Mouse (Mus musculus): ENCODE results near the gene Usp29. TPM values are rescaled to one million over a fixed set of nuclear protein-coding genes. Genes with fewer than 3 reads are reported as not detected.

Gene Usp29
- total and polyA plus RNA-seq, 2 experiments = 0.09 TPM; not detected in 1

- 77% methylated on average over 9 of the region's 9 CpGs for WGBS
- Histone ChIP-seq H3K4me1 (ENCODE audit: control insufficient read depth, insufficient read depth, low read length) (no peaks in the 10 kb centered on the region), H3K36me3 (ENCODE audit: control insufficient read depth, insufficient read depth, low read length) (no peaks in the 10 kb centered on the region), H3K27ac (replicated peaks; ENCODE audit: insufficient read depth, low read depth, low read length) (no peak overlapping the region), H3K27me3 (ENCODE audit: control insufficient read depth, insufficient read depth, low read length) (no peaks in the 10 kb centered on the region), H3K4me3 (ENCODE audit: insufficient read depth, low read depth, low read length) (no peak overlapping the region), H3K79me2 (ENCODE audit: control insufficient read depth, insufficient read depth, low read length) (no peaks in the 10 kb centered on the region), H3K9ac (ENCODE audit: low read depth, low read length) (no peak overlapping the region)
- DNase-seq (ENCODE audit: extremely low read depth, low read depth, low spot score) = no peak
- TF ChIP-seq CTCF (IDR thresholded peaks at IDR 0.05; ENCODE audit: low read depth, low read length) (no peak), POLR2A (IDR thresholded peaks at IDR 0.05; ENCODE audit: extremely low read depth, insufficient read depth, low read length) (no peak)
Measured at GRCm38 (mm10) chr7:6799105-6799805, 68.9 kb downstream of the Usp29 start.

GRCm38 (mm10) chr7:6800586-6801441 is 70.4 kb downstream of the Usp29 start:
- Histone ChIP-seq H3K9ac (ENCODE audit: low read depth, low read length) (no peak overlapping the region), H3K36me3 (ENCODE audit: control insufficient read depth, insufficient read depth, low read length) (no peaks in the 10 kb centered on the region), H3K79me2 (ENCODE audit: control insufficient read depth, insufficient read depth, low read length) (no peaks in the 10 kb centered on the region), H3K4me3 (ENCODE audit: insufficient read depth, low read depth, low read length) (no peak overlapping the region), H3K27me3 (ENCODE audit: control insufficient read depth, insufficient read depth, low read length) (no peaks in the 10 kb centered on the region), H3K27ac (replicated peaks; ENCODE audit: insufficient read depth, low read depth, low read length) (no peak overlapping the region), H3K4me1 (ENCODE audit: control insufficient read depth, insufficient read depth, low read length) (no peaks in the 10 kb centered on the region)
- no peak for DNase-seq (ENCODE audit: extremely low read depth, low read depth, low spot score)
- 74% methylated on average over 12 of the region's 12 CpGs for WGBS
- no peak for TF ChIP-seq POLR2A (IDR thresholded peaks at IDR 0.05; ENCODE audit: extremely low read depth, insufficient read depth, low read length)
- no peak for TF ChIP-seq CTCF (IDR thresholded peaks at IDR 0.05; ENCODE audit: low read depth, low read length)

- DNase-seq (ENCODE audit: extremely low read depth, low read depth, low spot score) = no peak
- Histone ChIP-seq H3K27me3 (ENCODE audit: control insufficient read depth, insufficient read depth, low read length) (no peaks in the 10 kb centered on the region), H3K4me3 (ENCODE audit: insufficient read depth, low read depth, low read length) (no peak overlapping the region), H3K4me1 (ENCODE audit: control insufficient read depth, insufficient read depth, low read length) (no peaks in the 10 kb centered on the region), H3K36me3 (ENCODE audit: control insufficient read depth, insufficient read depth, low read length) (no peaks in the 10 kb centered on the region), H3K27ac (replicated peaks; ENCODE audit: insufficient read depth, low read depth, low read length) (no peak overlapping the region), H3K9ac (ENCODE audit: low read depth, low read length) (no peak overlapping the region), H3K79me2 (ENCODE audit: control insufficient read depth, insufficient read depth, low read length) (no peaks in the 10 kb centered on the region)
- no peak for TF ChIP-seq CTCF (IDR thresholded peaks at IDR 0.05; ENCODE audit: low read depth, low read length)
- no peak for TF ChIP-seq POLR2A (IDR thresholded peaks at IDR 0.05; ENCODE audit: extremely low read depth, insufficient read depth, low read length)
- 43% methylated on average over 6 of the region's 6 CpGs for WGBS
Measured at GRCm38 (mm10) chr7:6801642-6802041, 71.3 kb downstream of the Usp29 start.

GRCm38 (mm10) chr7:6810556-6810955 is 80.2 kb downstream of the Usp29 start:
- Histone ChIP-seq H3K9ac (ENCODE audit: low read depth, low read length) (no peak overlapping the region), H3K4me1 (ENCODE audit: control insufficient read depth, insufficient read depth, low read length) (no peaks in the 10 kb centered on the region), H3K79me2 (ENCODE audit: control insufficient read depth, insufficient read depth, low read length) (no peaks in the 10 kb centered on the region), H3K4me3 (ENCODE audit: insufficient read depth, low read depth, low read length) (no peak overlapping the region), H3K36me3 (ENCODE audit: control insufficient read depth, insufficient read depth, low read length) (no peaks in the 10 kb centered on the region), H3K27ac (replicated peaks; ENCODE audit: insufficient read depth, low read depth, low read length) (no peak overlapping the region), H3K27me3 (ENCODE audit: control insufficient read depth, insufficient read depth, low read length) (no peaks in the 10 kb centered on the region)
- no peak for DNase-seq (ENCODE audit: extremely low read depth, low read depth, low spot score)
- TF ChIP-seq POLR2A (IDR thresholded peaks at IDR 0.05; ENCODE audit: extremely low read depth, insufficient read depth, low read length) = no peak
- no peak for TF ChIP-seq CTCF (IDR thresholded peaks at IDR 0.05; ENCODE audit: low read depth, low read length)
- 63% methylated on average over 3 of the region's 3 CpGs for WGBS

GRCm38 (mm10) chr7:6814971-6815370 is 84.6 kb downstream of the Usp29 start:
- no peak for TF ChIP-seq POLR2A (IDR thresholded peaks at IDR 0.05; ENCODE audit: extremely low read depth, insufficient read depth, low read length)
- DNase-seq (ENCODE audit: extremely low read depth, low read depth, low spot score) = no peak
- WGBS = 61% methylated on average over 8 of the region's 8 CpGs
- no peaks in the 10 kb centered on the region for H3K4me1 ChIP-seq (ENCODE audit: control insufficient read depth, insufficient read depth, low read length)
- no peaks in the 10 kb centered on the region for H3K27me3 ChIP-seq (ENCODE audit: control insufficient read depth, insufficient read depth, low read length)
- no peaks in the 10 kb centered on the region for H3K36me3 ChIP-seq (ENCODE audit: control insufficient read depth, insufficient read depth, low read length)
- no peak overlapping the region for H3K27ac ChIP-seq (replicated peaks; ENCODE audit: insufficient read depth, low read depth, low read length)
- H3K4me3 ChIP-seq (ENCODE audit: insufficient read depth, low read depth, low read length) = no peak overlapping the region
- no peaks in the 10 kb centered on the region for H3K79me2 ChIP-seq (ENCODE audit: control insufficient read depth, insufficient read depth, low read length)
- H3K9ac ChIP-seq (ENCODE audit: low read depth, low read length) = no peak overlapping the region
